Mouse (Mus musculus) embryonic stem cell, embryonic (primary cell): Measurements from ENCODE around the gene Msx3.

Experiments used
- CTCF ChIA-PET, 4 experiments: fragments of 300-600 bp in 2 of 4; fragments of 350-600 bp in 2 of 4; sonication (Branson Sonifier 250); formaldehyde crosslinking; loops; one replicate each; lab custom pipeline; 2022; ENCODE audit warnings: inconsistent platforms in 2 of 4; lab: Charles Lee
- POLR2A ChIA-PET, 4 experiments: fragments of 300-600 bp in 2 of 4; fragments of 350-600 bp in 2 of 4; sonication (Branson Sonifier 250); formaldehyde crosslinking; loops; one replicate each; lab custom pipeline; 2022; ENCODE audit warnings: antibody characterized with exemption in 4 of 4, inconsistent platforms in 1 of 4; lab: Charles Lee

The Msx3 gene

DNA sequence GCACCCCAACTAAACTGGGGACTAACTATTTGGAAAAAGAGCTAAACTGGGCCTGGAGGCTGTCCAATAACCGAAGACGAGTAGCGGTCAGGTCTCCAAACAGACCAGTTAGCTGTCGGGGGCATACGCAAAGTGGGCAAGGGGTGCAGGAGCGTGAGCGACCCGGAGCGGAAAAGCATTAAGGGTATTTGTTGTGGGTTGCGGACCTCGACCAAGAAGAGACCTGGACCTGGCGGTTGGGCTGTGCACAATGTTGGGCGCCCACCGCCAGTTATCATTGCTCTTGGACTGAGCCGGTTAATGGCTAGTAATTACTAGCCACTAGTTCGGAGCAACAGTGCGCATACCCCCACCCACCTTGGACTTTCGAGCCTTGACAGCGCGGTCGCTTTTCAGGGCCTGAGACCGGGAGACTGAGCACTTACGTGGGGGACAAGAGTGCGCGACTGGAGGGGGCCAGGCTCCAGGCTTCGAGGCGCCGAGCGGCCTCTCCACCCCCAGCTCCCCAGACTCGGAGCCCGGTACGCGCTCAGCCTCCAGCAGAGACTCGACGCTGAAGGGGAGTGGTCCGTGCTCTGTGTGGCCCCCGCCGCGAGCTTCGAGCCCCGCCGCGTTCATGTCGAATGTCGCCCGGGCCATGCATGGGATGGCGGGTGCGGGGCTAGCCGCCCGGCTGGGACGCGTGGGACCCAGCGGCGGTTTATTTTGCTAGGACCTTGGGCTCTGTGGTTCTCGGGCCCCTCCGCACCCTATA, at the start of gene Msx3:
TSS of gene Msx3 (minus strand) at position 729 of the 754 bp plus-strand sequence.
- POLR2A ChIA-PET: interaction anchor here (0.5 to 3.3 kb wide), 18 partner anchors 9 to 1167 kb away, joined by 3 to 26 read pairs (median 4); partner anchors contain the start of genes Tubgcp2 (in 3 of the 4), Zfp511 (in 3 of the 4), 6430531B16Rik (in 1 of the 4) and Kndc1 (in 1 of the 4)
- CTCF ChIA-PET: interaction anchor here in 3 of 4 experiments (0.6 to 1.5 kb wide), 9 partner anchors 10 to 1414 kb away, joined by 3 to 9 read pairs (median 4); no protein-coding TSS in a partner anchor

GRCm38 (mm10) chr7:140098466-140098865, 49.6 kb upstream of the Msx3 start:
- ChIA-PET POLR2A (interaction anchor here (0.6 to 1.9 kb wide), 8 partner anchors 9 to 142 kb away, joined by 3 to 6 read pairs (median 3); partner anchors contain the start of genes Echs1 (in 2 of the 4), Mtg1 (in 1 of the 4) and Paox (in 1 of the 4)), CTCF (interaction anchor here in 1 of 4 experiments (0.6 kb wide), 1 partner anchor 269 kb away, joined by 3 read pairs; no protein-coding TSS in a partner anchor)

DNA sequence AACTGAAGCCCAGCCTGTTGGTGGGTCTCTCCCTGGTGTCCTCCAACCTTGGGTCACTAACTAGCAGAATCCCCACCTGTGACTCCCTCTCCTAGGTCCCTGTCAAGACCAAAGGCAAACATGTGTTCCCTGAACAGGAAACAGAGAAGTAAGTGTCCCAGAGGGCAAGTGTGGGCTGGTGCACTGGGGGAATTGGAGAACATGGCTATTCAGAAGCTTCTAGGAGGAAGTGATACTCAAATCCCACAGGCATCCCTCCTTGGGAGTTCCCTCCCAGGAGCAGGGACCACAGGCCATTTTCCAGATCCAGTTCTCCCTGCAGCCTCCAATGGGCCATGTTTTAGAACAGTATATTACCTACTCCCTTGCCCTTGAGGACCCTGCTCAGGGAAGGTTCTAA, 47.2 kb upstream of the Msx3 start:
- CTCF ChIA-PET: no interaction called here
- POLR2A ChIA-PET: interaction anchor here in 2 of 4 experiments (1.6 to 2.2 kb wide), 2 partner anchors 16 to 29 kb away, joined by 3 to 8 read pairs; no protein-coding TSS in a partner anchor

DNA sequence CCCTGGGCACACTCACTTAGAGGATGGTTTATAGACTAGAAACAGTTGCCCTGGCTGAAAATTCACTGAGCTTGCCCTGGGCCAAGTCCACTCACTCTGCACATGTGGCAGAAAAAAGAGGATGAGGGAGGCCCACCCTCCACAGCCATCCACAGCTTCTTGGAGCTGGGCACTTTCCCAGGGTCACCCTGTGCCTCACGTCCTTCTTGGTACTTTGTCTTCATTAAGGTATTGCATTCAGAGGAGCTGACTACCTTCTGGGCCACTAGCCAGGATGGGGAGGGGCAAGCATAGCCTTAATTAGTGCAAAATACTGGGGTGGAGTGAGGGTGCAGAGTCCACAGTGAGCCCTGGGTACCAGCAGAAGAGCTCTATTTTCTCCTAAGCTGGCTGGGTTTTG, 46.7 kb upstream of the Msx3 start:
- POLR2A ChIA-PET: interaction anchor here in 2 of 4 experiments (1.1 to 2.2 kb wide), 3 partner anchors 16 to 30 kb away, joined by 3 to 8 read pairs (median 3); no protein-coding TSS in a partner anchor
- CTCF ChIA-PET: no interaction called here

DNA sequence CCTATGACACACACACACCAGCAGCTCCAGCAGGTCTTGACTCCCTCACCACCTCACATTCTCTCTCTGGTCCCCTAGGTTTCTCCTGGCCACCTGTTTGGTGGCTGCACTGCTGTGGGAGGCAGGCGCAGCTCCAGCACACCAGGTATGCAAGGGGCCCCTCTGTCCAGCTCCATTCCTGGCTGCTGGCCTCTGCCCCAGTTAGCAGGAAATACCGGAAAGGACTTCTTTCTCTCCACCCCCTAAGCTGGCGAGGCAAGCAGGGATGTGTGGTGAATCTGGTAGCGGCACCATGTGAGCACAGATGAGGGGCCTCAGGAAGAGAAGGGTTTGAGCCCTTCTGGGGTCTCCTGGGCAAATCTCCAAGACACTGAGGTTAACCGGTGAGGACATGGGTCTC, 46.1 kb upstream of the Msx3 start:
- ChIA-PET CTCF (no interaction called here), POLR2A (interaction anchor here in 2 of 4 experiments (1.1 to 2.2 kb wide), 3 partner anchors 17 to 30 kb away, joined by 3 to 8 read pairs (median 3); no protein-coding TSS in a partner anchor)

GRCm38 (mm10) chr7:140092924-140093528, 44.1 kb upstream of the Msx3 start, which contains the start of gene Prap1:
TSS of gene Prap1 (plus strand) at chr7:140093395.
- ChIA-PET POLR2A (interaction anchor here in 2 of 4 experiments (0.7 to 2.5 kb wide), 8 partner anchors 8 to 44 kb away, joined by 3 to 9 read pairs (median 3); partner anchors contain the start of genes Echs1 (in 1 of the 2), Fuom (in 1 of the 2), Mtg1 (in 1 of the 2) and Paox (in 1 of the 2)), CTCF (interaction anchor here in 1 of 4 experiments (0.6 kb wide), 1 partner anchor 389 kb away, joined by 5 read pairs; no protein-coding TSS in a partner anchor)

DNA sequence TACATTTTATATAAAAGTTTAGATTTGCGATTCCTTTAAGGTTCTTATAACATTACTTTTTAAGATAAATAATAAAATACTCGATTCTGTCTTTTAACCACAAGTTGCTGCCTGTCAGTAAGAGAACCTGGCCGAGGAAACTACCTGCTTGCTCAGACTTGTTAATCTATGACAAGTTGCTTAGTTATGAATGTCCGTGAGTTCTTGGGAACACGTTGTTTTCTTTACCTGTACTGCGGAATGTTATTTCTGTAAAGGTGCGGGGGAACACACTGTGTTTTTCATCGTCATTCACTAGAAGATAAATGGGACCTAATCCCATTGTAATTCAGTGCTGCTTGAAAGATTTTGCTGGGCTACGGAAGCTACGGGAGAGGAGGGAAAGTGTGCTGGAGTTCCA, 41.7 kb upstream of the Msx3 start:
- POLR2A ChIA-PET: interaction anchor here in 2 of 4 experiments (1.7 to 2.7 kb wide), 3 partner anchors 12 to 26 kb away, joined by 4 to 10 read pairs (median 9); partner anchors contain the start of genes Echs1 (in 2 of the 2), Fuom (in 1 of the 2) and Paox (in 1 of the 2)
- CTCF ChIA-PET: interaction anchor here in 1 of 4 experiments (0.6 kb wide), 2 partner anchors 31 to 97 kb away, joined by 3 to 12 read pairs; no protein-coding TSS in a partner anchor

DNA sequence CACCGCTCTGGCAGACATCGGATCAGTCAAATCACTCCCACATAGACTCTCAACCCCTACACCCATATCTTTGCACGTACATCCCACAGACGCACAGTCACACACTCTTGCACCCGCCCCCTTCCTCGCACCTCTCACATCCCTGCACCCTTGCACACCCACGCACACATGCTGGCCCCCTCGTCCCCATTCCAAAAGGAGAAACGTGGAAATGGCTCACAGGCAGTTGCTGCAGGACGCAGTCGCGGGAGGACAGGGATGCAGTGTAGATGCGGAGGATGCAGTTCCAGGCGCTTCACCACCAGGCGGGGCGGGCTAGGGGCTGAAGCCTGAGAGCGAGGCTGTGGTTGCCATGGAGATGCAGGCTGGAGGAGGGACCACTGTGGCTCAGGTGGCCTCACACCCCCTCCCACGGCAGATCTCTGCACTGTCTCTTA, 33.4 kb upstream of the Msx3 start, which contains the start of gene Caly:
TSS of gene Caly (minus strand) at position 307 of the 437 bp plus-strand sequence.
- POLR2A ChIA-PET: interaction anchor here in 2 of 4 experiments (0.9 to 1.4 kb wide), 4 partner anchors 7 to 60 kb away, joined by 3 to 4 read pairs (median 3); partner anchors contain the start of gene Mtg1 (in 2 of the 2)

GRCm38 (mm10) chr7:140081408-140082241, 32.7 kb upstream of the Msx3 start:
- ChIA-PET POLR2A (interaction anchor here in 2 of 4 experiments (0.5 to 1.5 kb wide), 14 partner anchors 8 to 822 kb away, joined by 3 to 6 read pairs (median 3); partner anchors contain the start of genes Mtg1 (in 2 of the 2), Echs1 (in 1 of the 2), Fuom (in 1 of the 2) and Prap1 (in 1 of the 2)), CTCF (interaction anchor here in 2 of 4 experiments (0.5 to 1.8 kb wide), 8 partner anchors 59 to 724 kb away, joined by 3 to 7 read pairs (median 4); no protein-coding TSS in a partner anchor)

More for the DNA sequence above, 33.4 kb upstream of the Msx3 start, which contains the start of gene Caly:
- CTCF ChIA-PET: interaction anchor here in 1 of 4 experiments (0.5 to 1.8 kb wide), 3 partner anchors 59 to 106 kb away, joined by 3 to 7 read pairs (median 4); no protein-coding TSS in a partner anchor

GRCm38 (mm10) chr7:140080503-140081156, 31.7 kb upstream of the Msx3 start:
- ChIA-PET CTCF (interaction anchor here in 3 of 4 experiments (0.7 to 1.8 kb wide), 9 partner anchors 60 to 823 kb away, joined by 3 to 7 read pairs (median 4); no protein-coding TSS in a partner anchor), POLR2A (interaction anchor here in 2 of 4 experiments (0.6 to 1.9 kb wide), 10 partner anchors 12 to 828 kb away, joined by 3 to 6 read pairs (median 3); partner anchors contain the start of genes Echs1 (in 1 of the 2), Fuom (in 1 of the 2), Mtg1 (in 1 of the 2) and Prap1 (in 1 of the 2))

GRCm38 (mm10) chr7:140078711-140079110, 29.8 kb upstream of the Msx3 start:
- CTCF ChIA-PET: interaction anchor here in 3 of 4 experiments (0.5 to 1.0 kb wide), 8 partner anchors 24 to 1223 kb away, joined by 3 to 11 read pairs (median 3); partner anchors contain the start of genes Echs1 (in 1 of the 3) and Fuom (in 1 of the 3)
- POLR2A ChIA-PET: no interaction called here

DNA sequence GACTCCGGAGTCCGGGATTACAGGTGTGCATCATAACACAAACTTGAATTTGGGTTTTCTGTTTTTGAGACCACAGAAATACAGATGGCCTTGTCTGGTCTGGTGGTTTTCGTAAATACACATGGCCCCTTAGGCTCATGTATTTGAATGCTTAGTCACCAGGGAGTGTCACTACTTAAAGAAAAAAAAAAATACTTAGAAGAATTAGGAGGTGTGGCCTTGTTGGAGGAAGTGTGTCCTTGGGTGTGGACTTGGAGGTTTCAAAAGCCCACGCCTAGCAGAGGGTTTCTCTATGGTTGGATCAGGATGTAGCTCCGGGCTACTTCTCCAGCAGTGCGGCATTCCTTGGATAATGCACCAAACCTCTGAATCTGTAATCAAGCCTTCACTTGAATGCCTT, 28.8 kb upstream of the Msx3 start:
- POLR2A ChIA-PET: interaction anchor here in 2 of 4 experiments (0.6 to 1.6 kb wide), 7 partner anchors 20 to 763 kb away, joined by 3 to 4 read pairs (median 4); partner anchors contain the start of genes Fuom (in 1 of the 2) and Mtg1 (in 1 of the 2)
- CTCF ChIA-PET: interaction anchor here in 3 of 4 experiments (0.6 to 0.8 kb wide), 3 partner anchors 13 to 994 kb away, joined by 3 to 4 read pairs (median 4); no protein-coding TSS in a partner anchor

DNA sequence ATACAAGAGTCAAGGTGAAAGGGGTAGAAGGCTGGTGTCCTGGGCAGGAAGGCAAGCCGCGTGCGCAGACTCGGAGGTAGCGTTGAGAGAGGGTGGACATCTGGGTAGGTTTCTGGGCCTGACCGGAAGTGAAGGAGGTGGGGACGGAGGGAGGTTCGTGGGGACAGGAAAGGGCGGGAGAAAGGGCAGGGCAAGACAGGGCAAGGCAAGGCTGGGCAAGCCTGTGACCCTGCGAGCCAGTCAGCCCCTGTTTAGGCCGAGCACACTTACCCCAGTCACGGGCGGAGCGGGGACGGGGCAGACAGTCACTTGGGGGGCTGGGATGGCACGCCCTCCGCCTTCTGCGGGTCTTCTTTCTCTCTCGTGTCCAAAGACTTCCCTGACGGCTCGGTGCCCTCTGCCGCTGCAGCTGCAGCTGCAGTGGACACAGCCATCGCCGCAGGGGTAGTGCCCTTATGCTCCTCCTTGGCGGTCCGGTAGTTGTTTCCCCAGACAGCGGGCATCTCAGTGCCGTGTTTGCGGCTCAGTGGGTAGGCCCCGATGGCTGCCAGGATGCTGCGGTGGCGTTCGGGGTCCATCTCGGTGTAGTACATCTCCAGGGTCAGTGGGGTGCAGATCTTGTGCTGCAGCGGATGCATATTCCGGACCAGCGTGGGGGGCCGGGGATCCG, 21.3 kb upstream of the Msx3 start:
- POLR2A ChIA-PET: interaction anchor here in 1 of 4 experiments (0.6 kb wide), 1 partner anchor 291 kb away, joined by 3 read pairs; no protein-coding TSS in a partner anchor

DNA sequence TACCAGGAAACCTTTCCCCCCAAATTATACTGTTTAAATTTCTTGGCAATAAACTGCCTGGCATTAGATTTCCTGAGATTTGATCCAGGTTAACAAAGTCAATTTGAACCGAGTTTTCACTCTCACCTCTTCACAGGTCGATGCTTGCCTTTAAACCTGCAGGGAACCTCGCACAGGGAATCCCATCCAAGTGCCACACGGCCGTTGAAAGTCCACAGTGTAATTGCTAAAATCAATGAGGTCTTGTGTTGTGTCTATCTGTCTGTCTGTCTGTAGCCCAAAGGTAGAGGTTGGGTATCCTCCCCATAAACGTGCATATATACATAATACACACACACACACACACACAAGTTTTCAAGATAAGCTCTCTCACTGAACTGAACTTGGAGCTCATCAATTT, 18.5 kb upstream of the Msx3 start:
- ChIA-PET POLR2A (interaction anchor here in 1 of 4 experiments (1.6 kb wide), 1 partner anchor 9 kb away, joined by 5 read pairs; no protein-coding TSS in a partner anchor), CTCF (interaction anchor here in 1 of 4 experiments (0.8 kb wide), 1 partner anchor 8 kb away, joined by 3 read pairs; no protein-coding TSS in a partner anchor)

More for the DNA sequence above, 21.3 kb upstream of the Msx3 start:
- CTCF ChIA-PET: interaction anchor here in 1 of 4 experiments (0.6 kb wide), 1 partner anchor 45 kb away, joined by 3 read pairs; no protein-coding TSS in a partner anchor
